Mouse (Mus musculus) forebrain, postnatal 0 days (tissue): Measurements from ENCODE around the gene Ptpn5. TPM values are rescaled to one million over a fixed set of nuclear protein-coding genes. Genes with fewer than 3 reads are reported as not detected.
A peak's percentile ranks its signal among the peaks of the same experiment; 100 is the strongest.

Experiments
- ATAC-seq: fragments of 200-750 bp; cut with Nextera tagmentation; 2 replicates; pipeline ENCODE4 v1.8.0; 2017; ENCODE audit warnings: mild to moderate bottlenecking, moderate library complexity
- DNase-seq: peaks from one replicate; pipeline ENCODE4 v3.0.0-alpha.2; 2015
- H3K27ac ChIP-seq: fragments of 300-500 bp; sonication (generic); 2 replicates; pipeline ENCODE4 v1.5.1; 2014; ENCODE audit warnings: low read depth, mild to moderate bottlenecking, antibody characterized with exemption, low read length, moderate library complexity, mixed read lengths
- H3K27me3 ChIP-seq: fragments of 300-500 bp; sonication (generic); 2 replicates; pipeline ENCODE4 v1.6.1; 2014; ENCODE audit warnings: mild to moderate bottlenecking, low read length, mixed read lengths; ENCODE audit not compliant: insufficient read depth
- H3K36me3 ChIP-seq: fragments of 300-500 bp; sonication (generic); 2 replicates; pipeline ENCODE4 v1.6.1; 2014; ENCODE audit warnings: mild to moderate bottlenecking, moderate library complexity; ENCODE audit not compliant: insufficient read depth
- H3K4me1 ChIP-seq: fragments of 300-500 bp; sonication (generic); 2 replicates; pipeline ENCODE4 v1.6.1; 2014; ENCODE audit warnings: antibody characterized with exemption; ENCODE audit not compliant: insufficient read depth
- H3K4me2 ChIP-seq: fragments of 300-500 bp; sonication (generic); 2 replicates; pipeline ENCODE4 v1.6.1; 2014; ENCODE audit warnings: low read depth, mild to moderate bottlenecking, moderate library complexity
- H3K4me3 ChIP-seq: fragments of 300-500 bp; sonication (generic); 2 replicates; pipeline ENCODE4 v1.5.1; 2014; ENCODE audit warnings: low read depth, low read length, mixed read lengths
- H3K9ac ChIP-seq: fragments of 300-500 bp; sonication (generic); 2 replicates; pipeline ENCODE4 v1.6.1; 2014; ENCODE audit warnings: mild to moderate bottlenecking
- H3K9me3 ChIP-seq: fragments of 300-500 bp; sonication (generic); 2 replicates; pipeline ENCODE4 v1.6.1; 2016; ENCODE audit warnings: low read length
- CTCF ChIP-seq: sonication (generic); IDR thresholded peaks from 2 replicates; pipeline ENCODE4 v1.5.1; 2016; ENCODE audit warnings: antibody characterized with exemption, control low read depth, low read depth
- WGBS: fragments of 180-500 bp; shearing (Covaris S2); extraction: QIAGEN DNeasy Blood & Tissue Kit; methylation state at CpG from one replicate; pipeline ENCODE4 v1.1.7; 2014; 5-methylcytosine and 5-hydroxymethylcytosine counted together
- polyA plus RNA-seq: library from polyadenylated mRNA; unstranded; fragments of >200 nt; fragmentation: Nextera tagmentation; extraction: Ambion mirVana; gene quantifications from 2 replicates; pipeline ENCODE4 v1.2.1, GENCODE M21; 2015
- total RNA-seq: library from RNA; depleted of rRNA; stranded (reverse); fragments of >200 nt; gene quantifications from 2 replicates; pipeline ENCODE4 v1.2.3, GENCODE M21; 2014

The Ptpn5 gene
- total and polyA plus RNA-seq, 2 experiments from 2014 or later: 67.4 to 132 TPM

GRCm38 (mm10) chr7:47155396-47155795 lies 21.9 kb upstream of the Ptpn5 start:
- H3K4me1 ChIP-seq: no peaks in the 10 kb centered on the region
- TF ChIP-seq CTCF: no peak; the same call in 1 of the 2 replicates
- 92% methylated on average over 4 of the region's 4 CpGs for WGBS

GRCm38 (mm10) chr7:47150420-47151061 lies 17.1 kb upstream of the Ptpn5 start:
- WGBS: 16% methylated on average over 11 of the region's 11 CpGs
- Histone ChIP-seq H3K36me3 (no peaks in the 10 kb centered on the region), H3K4me1 (no peaks in the 10 kb centered on the region), H3K4me3 (no peak overlapping the region), H3K9ac (no peak overlapping the region), H3K27me3 (no peaks in the 10 kb centered on the region), H3K9me3 (peaks cover 2% of the 10 kb centered on the region; the same call in 1 of the 2 replicates), H3K27ac (no peak overlapping the region), H3K4me2 (no peak overlapping the region)
- DNase-seq (peak; percentile 82), ATAC-seq (peak; percentile 70)
- TF ChIP-seq CTCF: peak; percentile 91

More at GRCm38 (mm10) chr7:47155396-47155795, 21.9 kb upstream of the Ptpn5 start:
- no peaks in the 10 kb centered on the region for H3K27me3 ChIP-seq
- no peak overlapping the region for H3K9ac ChIP-seq
- H3K9me3 ChIP-seq: peaks cover 5% of the 10 kb centered on the region; the same call in 1 of the 2 replicates
- ATAC-seq: no peak
- no peak for DNase-seq
- no peaks in the 10 kb centered on the region for H3K36me3 ChIP-seq
- no peak overlapping the region for H3K4me2 ChIP-seq
- no peak overlapping the region for H3K27ac ChIP-seq
- H3K4me3 ChIP-seq: no peak overlapping the region

GRCm38 (mm10) chr7:47148298-47148697 lies 14.8 kb upstream of the Ptpn5 start:
- TF ChIP-seq CTCF: no peak
- no peak for DNase-seq
- ATAC-seq: no peak
- WGBS: 82% methylated on average over 7 of the region's 7 CpGs
- Histone ChIP-seq H3K9ac (no peak overlapping the region), H3K4me1 (no peaks in the 10 kb centered on the region), H3K36me3 (no peaks in the 10 kb centered on the region), H3K27ac (no peak overlapping the region), H3K4me2 (no peak overlapping the region), H3K4me3 (no peak overlapping the region), H3K9me3 (no peaks in the 10 kb centered on the region), H3K27me3 (no peaks in the 10 kb centered on the region)

DNA sequence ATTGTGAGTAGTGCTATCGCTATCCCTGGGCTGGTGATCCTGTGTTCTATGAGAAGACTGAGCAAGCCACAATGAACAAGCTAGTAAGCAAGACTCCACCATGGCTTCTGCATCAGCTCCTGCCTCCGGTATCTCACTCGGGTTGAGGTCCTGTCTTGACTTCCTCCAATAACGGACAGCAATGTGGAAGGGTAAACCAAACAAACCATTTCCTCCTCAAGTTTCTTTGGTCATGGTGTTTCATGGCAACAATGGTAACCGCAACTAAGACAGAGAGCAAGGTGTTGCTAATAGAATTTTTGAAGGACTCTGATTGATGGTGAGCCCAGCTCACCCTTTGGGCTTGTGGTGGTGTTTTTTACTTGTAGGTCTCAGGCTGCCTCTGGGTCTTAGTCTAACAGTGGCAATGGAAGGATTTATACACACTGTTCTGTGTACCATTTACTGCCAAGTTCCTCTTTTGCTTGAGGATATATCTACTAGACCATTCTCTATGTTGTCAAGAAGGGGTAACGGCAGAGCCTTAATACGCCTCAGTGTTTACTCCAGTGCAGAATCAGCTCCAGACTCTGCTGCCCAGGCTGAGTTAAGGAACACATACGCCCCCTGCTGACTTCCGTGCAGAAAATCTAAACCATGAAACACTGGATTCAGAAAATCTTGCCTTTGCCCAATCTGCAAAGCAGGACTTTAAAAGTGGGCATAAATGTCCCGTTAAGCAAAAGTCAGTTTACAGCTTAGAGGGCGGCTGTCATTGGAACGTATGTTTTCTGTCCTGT lies 12.7 kb upstream of the Ptpn5 start:
- Histone ChIP-seq H3K4me2 (no peak overlapping the region), H3K27ac (no peak overlapping the region), H3K9me3 (no peaks in the 10 kb centered on the region), H3K4me3 (no peak overlapping the region), H3K27me3 (no peaks in the 10 kb centered on the region), H3K9ac (no peak overlapping the region), H3K36me3 (no peaks in the 10 kb centered on the region), H3K4me1 (no peaks in the 10 kb centered on the region)
- DNase-seq (peak; percentile 31), ATAC-seq (no peak)
- peak; percentile 52 for TF ChIP-seq CTCF
- whole genome bisulfite sequencing: 66% methylated on average over 12 of the region's 12 CpGs

DNA sequence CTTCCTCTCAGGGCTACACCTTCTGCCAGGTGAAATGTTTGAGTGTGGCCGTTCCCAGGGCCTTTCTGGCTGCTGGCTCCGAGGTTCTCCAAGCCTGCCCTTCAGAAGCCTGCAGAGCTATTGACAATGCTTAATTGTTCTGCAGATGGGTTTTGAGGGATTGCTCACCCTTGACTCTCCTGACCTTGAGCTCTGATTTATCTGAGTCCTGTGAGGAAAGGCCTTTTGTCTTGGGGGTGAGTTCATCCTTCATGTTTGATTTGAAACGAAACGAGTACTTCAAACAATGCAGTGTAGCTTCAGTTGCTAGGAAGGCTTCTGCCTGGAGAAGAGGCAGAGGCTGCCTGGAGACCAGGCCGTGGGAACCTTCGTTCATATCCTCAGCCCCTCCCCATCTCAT lies 10.8 kb upstream of the Ptpn5 start:
- Histone ChIP-seq H3K4me3 (no peak overlapping the region), H3K4me1 (no peaks in the 10 kb centered on the region), H3K27me3 (no peaks in the 10 kb centered on the region), H3K27ac (no peak overlapping the region), H3K9ac (no peak overlapping the region; the same call in 1 of the 2 replicates), H3K9me3 (no peaks in the 10 kb centered on the region), H3K36me3 (no peaks in the 10 kb centered on the region), H3K4me2 (no peak overlapping the region)
- TF ChIP-seq CTCF: no peak
- WGBS: 34% methylated on average over 6 of the region's 6 CpGs
- ATAC-seq (no peak), DNase-seq (no peak)

- Histone ChIP-seq H3K4me2 (no peak overlapping the region), H3K4me3 (no peak overlapping the region), H3K27me3 (no peaks in the 10 kb centered on the region), H3K9me3 (no peaks in the 10 kb centered on the region), H3K36me3 (no peaks in the 10 kb centered on the region), H3K9ac (no peak overlapping the region), H3K4me1 (no peaks in the 10 kb centered on the region), H3K27ac (no peak overlapping the region)
- 81% methylated on average over 8 of the region's 8 CpGs for WGBS
- no peak for TF ChIP-seq CTCF
- ATAC-seq (no peak), DNase-seq (no peak)
These were observed 6.4 kb upstream of the Ptpn5 start for GRCm38 (mm10) chr7:47139823-47140325.

DNA sequence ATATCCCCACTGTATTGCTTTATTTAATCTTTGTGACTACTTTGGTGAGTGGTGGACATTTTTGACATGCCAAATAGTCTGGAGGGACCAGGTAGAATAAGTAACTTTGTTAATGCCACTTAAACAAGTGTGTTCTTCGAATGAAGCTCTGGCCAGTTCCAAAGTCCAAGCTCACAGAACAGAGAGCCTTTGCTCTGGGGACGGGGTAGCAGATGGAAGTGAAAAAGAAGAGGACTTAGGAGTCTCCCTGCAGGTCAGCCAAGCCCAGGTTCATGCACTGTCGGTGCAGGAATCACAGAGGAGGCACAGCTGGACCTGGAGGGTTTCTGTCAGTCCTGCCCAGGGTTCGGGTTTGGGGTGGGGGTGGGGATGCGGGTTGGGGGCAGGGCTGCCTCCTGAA lies 1.1 kb upstream of the Ptpn5 start:
- peaks cover 8% of the 10 kb centered on the region; the same call in 1 of the 2 replicates for H3K4me1 ChIP-seq
- no peak overlapping the region for H3K4me2 ChIP-seq
- no peaks in the 10 kb centered on the region for H3K36me3 ChIP-seq
- no peaks in the 10 kb centered on the region for H3K27me3 ChIP-seq
- DNase-seq (no peak), ATAC-seq (no peak)
- H3K9me3 ChIP-seq: no peaks in the 10 kb centered on the region
- no peak overlapping the region for H3K27ac ChIP-seq
- no peak overlapping the region for H3K9ac ChIP-seq
- WGBS: 39% methylated on average over 5 of the region's 5 CpGs
- no peak for TF ChIP-seq CTCF
- no peak overlapping the region for H3K4me3 ChIP-seq
